ENCODE assay signal across 9 mouse cellular contexts in genomic region chr17:17490820-17491621, GRCm38 (mm10).
A peak's percentile ranks its signal among the peaks of the same experiment; 100 is the strongest.
DNase-seq lines count a peak whose midpoint lies in the region; ATAC-seq lines count a peak whose summit lies in the region.
"Had no signal": no experiment of that assay in that cellular context is flagged by ENCODE, and none has a peak within 500 bp of the region (broad histone marks: within the 10 kb centered on the region; RNA-seq: fewer than 3 reads in every experiment).

No protein-coding gene starts in this region.

- no peak overlapping the region for H3K27ac ChIP-seq in lung, embryonic 15.5 days
- peak overlapping the region; percentile 84 for H3K27ac ChIP-seq in embryonic facial prominence, embryonic 11.5 days (replicated peaks; ENCODE audit: low read depth, low read length)

- no peak overlapping the region for H3K4me2 ChIP-seq in lung, embryonic 15.5 days
- H3K4me2 ChIP-seq in embryonic facial prominence, embryonic 11.5 days (ENCODE audit: low read depth, low read length): peak overlapping the region; percentile 17

- H3K4me3 ChIP-seq in lung, embryonic 15.5 days: no peak overlapping the region
- H3K4me3 ChIP-seq in embryonic facial prominence, embryonic 11.5 days (ENCODE audit: low read depth, low read length): no peak overlapping the region

- H3K36me3 ChIP-seq in lung, embryonic 15.5 days: no peaks in the 10 kb centered on the region
- no peaks in the 10 kb centered on the region for H3K36me3 ChIP-seq in embryonic facial prominence, embryonic 11.5 days (replicated peaks; ENCODE audit: control insufficient read depth, insufficient read depth, low read depth, low read length)

- no peaks in the 10 kb centered on the region for H3K27me3 ChIP-seq in lung, embryonic 15.5 days
- no peaks in the 10 kb centered on the region for H3K27me3 ChIP-seq in embryonic facial prominence, embryonic 11.5 days (ENCODE audit: control insufficient read depth, insufficient read depth, low read length)

- ATAC-seq in lung, embryonic 15.5 days (ENCODE audit: borderline replicate concordance, extremely low read depth, low FRiP score, low TSS enrichment): peak; percentile 39
- ATAC-seq in embryonic facial prominence, embryonic 11.5 days (replicated peaks; ENCODE audit: insufficient number of reproducible peaks, low FRiP score, low TSS enrichment, low read depth): peak; percentile 96

- whole genome bisulfite sequencing in lung, embryonic 15.5 days: 36% methylated on average over 14 of the region's 15 CpGs
- WGBS in embryonic facial prominence, embryonic 11.5 days: 26% methylated on average over 14 of the region's 15 CpGs

- no peaks in the 10 kb centered on the region for H3K4me1 ChIP-seq in lung, embryonic 15.5 days
- H3K4me1 ChIP-seq in embryonic facial prominence, embryonic 11.5 days (ENCODE audit: control insufficient read depth, insufficient read depth, low read length): no peaks in the 10 kb centered on the region

- no peak overlapping the region for H3K9ac ChIP-seq in lung, embryonic 15.5 days
- no peak overlapping the region for H3K9ac ChIP-seq in embryonic facial prominence, embryonic 11.5 days (replicated peaks; ENCODE audit: low read length)

- H3K9me3 ChIP-seq in lung, embryonic 15.5 days: no peaks in the 10 kb centered on the region
- no peaks in the 10 kb centered on the region for H3K9me3 ChIP-seq in embryonic facial prominence, embryonic 11.5 days (replicated peaks; ENCODE audit: control insufficient read depth, low read length)

- DNase-seq in lung, postnatal 14 days: no peak
- peak; percentile 93 for DNase-seq in embryonic facial prominence, embryonic 11.5 days (ENCODE audit: low spot score)
- DNase-seq in kidney, adult 8-10 months: peak; percentile 19 to 21
- peak; percentile 26 for DNase-seq in retina, postnatal 1 day
- no peak for DNase-seq in spleen, adult 18-20 months
- no peak for DNase-seq in layer of hippocampus, postnatal 10 days (ENCODE audit: low spot score in 2 of 2)
- DNase-seq: cerebellum, adult 11-12 months; gastrocnemius, postnatal 14 days had no signal

Comparison
In these comparisons a context has a peak if more than half of its experiments do, and no peak if none do; other contexts are left out.
1. DNase-seq: peak in embryonic facial prominence, embryonic 11.5 days (single experiment), kidney, adult 8-10 months (2 of 2) and retina, postnatal 1 day (single experiment); none in lung, postnatal 14 days (single experiment), spleen, adult 18-20 months (0 of 2) and layer of hippocampus, postnatal 10 days (0 of 2).